Mouse (Mus musculus) embryo, embryonic 11.5 days (tissue): ENCODE measurements around the gene Brsk1.
A peak's percentile ranks its signal among the peaks of the same experiment; 100 is the strongest.

ENCODE experiments used
- DNase-seq: peaks from one replicate; pipeline ENCODE4 v3.0.0-alpha.2; 2012; ENCODE audit warnings: low read depth, low spot score

The Brsk1 gene

DNA sequence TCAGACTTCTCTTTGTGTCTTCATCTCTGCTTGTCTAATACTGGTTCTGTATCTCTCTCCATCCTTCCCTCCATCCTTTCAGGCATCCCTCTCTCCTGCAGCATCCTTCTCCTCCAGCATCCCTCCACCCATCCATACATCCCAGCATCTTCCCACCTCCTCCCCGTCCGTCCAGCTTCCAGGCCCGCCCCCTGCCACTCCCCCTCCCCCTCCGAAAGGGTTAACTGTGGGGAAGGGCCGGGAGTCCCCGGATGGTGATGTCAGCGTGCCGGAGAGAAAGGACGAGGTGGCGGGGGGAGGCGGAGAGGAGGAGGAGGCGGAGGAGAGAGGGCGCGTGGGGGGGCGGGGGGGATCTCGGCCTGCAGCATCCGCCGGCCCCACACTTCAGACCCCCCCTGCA, at the start of gene Brsk1:
Gene Brsk1, plus strand, starts transcription at position 218 of the 400 bp plus-strand sequence.
- DNase-seq = peak; percentile 82

- DNase-seq = no peak
Observed at GRCm38 (mm10) chr7:4641155-4641554, 49.2 kb upstream of the Brsk1 start.

GRCm38 (mm10) chr7:4641956-4642355, 48.4 kb upstream of the Brsk1 start:
- no peak for DNase-seq

GRCm38 (mm10) chr7:4643225-4643624, 47.2 kb upstream of the Brsk1 start:
- no peak for DNase-seq

DNA sequence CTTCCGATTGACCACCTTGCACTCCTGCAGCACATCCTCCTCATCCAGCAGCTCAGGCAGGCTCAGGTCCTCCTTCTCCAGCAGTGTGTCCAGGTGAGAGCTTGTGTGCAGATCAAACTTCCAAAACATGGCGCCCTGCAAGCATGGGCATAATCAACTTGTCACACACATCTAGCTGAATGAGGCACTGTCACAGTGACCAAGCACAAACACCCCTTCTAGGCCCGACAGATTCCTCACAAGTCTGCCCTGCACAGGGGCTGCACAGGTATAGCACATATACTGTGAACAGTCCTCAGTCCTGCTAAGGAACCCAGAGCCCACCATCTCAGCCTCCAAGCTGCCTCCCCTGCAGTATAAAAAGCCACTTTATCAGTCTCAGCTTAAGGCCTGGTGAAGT, 43.6 kb upstream of the Brsk1 start:
- DNase-seq = no peak

DNA sequence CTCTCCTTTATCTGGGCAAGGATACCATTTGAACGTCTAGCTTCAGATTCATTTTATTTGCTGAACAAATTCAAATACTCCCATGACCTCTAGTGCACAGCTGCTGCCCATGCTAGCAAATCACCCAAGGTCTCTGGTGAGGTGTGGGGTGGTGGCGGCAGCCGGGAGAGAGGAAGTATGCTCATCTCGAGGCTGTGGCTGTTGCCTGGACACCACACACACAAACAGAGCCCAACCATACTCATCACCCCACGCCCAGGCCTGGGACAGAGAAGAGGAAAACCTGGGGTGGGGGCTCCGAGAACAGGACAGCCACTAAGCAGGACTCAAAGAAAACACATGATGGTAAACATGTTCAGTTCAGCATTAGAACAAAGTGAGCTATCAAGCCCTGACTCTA, 43.1 kb upstream of the Brsk1 start:
- DNase-seq = no peak

GRCm38 (mm10) chr7:4647992-4648391, 42.4 kb upstream of the Brsk1 start:
- no peak for DNase-seq

DNA sequence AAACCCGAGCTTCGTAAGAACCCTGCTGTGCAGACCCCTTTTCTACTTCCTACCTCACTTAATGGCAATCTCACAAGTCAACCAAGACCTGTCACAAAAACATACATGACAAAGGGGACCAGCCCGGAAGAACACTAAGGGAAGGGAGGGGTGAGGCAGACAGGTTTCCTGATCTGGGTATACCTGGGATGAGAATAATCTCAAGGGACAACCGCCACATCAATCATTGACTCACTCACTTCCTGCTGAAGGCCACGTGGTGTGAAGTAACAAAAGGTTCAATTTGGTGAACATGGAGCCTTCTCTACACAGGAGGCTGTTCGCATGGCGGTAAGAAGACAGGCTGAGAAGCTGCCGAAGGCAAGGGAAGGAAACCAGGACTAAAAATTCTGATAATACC, 38.8 kb upstream of the Brsk1 start:
- no peak for DNase-seq

DNA sequence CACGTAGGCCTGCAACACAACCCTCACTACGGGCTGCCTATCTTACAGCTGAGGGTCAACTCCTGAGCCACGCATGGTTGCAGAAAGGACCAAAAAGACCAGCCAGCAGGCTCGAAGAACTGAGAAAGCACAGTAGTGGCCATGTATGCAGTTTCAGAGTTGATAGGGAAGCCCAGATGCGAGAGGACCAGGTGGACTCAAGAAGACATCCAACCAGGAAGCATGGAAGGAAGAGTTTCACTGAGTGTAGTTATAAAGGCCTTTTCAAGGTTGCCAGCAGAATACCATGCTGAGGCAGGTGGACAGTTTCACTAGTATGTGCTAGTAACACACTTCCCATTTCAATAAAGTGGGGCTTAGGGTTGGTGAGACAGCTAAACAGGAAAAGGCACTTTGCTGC, 37.7 kb upstream of the Brsk1 start:
- DNase-seq = no peak

GRCm38 (mm10) chr7:4653351-4653750, 37.1 kb upstream of the Brsk1 start:
- DNase-seq = no peak

DNA sequence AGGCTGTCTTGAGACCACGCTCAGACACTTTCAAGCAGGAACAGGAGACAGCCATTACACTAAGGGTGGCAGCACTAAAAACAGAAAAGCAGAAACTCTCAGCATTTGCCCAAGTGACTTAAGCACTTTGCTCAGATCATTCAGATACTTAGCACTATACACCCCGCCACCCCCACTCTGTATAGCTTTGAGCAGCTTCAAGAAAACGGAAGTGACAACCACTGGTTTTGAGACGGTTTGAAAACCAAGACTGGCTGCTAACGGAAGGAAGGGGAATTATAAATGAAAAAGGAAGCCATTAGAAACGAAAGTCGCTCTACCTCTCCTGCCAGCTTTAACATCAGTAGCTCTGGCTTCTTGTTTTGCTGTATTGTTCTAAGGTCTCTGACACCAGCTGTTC, 36.6 kb upstream of the Brsk1 start:
- no peak for DNase-seq

- DNase-seq = no peak
Observed at GRCm38 (mm10) chr7:4654221-4654620, 36.2 kb upstream of the Brsk1 start.

DNA sequence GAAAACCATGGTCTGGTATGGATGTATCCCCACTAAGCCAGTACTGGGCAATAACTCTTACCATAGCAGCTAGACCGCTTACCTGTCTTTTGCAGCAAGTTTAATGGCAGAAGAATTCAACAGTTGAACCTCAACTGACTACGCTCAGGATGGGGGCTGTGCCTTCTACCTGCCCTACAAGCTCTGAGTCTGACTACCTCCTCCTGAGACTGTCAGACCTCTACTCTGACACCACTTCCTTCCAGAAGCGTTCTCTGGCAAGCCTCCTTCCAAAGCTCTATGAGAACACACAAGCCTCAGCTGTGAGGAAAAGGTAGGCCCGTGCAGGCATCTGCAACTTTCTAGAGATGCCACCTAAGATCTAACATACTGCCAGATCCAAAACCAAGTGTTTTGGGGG, 35.0 kb upstream of the Brsk1 start:
- no peak for DNase-seq

DNA sequence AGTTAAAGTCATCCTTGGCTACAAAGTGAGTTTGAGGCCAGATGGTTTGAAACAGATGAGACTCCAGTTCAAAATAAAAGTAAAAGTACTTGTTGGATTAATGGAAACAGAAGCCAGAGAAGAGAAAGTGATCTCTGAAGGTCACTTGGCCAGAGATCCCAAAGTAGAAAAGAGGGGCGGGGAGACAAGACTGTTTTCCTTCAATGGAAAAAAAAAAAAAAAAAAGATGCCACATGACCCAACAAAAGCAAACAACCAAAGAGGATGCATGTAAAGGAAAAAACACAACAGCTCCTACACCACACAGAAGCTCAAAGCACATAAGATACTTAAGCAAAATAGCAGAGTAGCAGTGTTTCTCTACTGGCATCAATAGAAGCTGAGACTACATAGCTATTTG, 34.5 kb upstream of the Brsk1 start:
- no peak for DNase-seq

GRCm38 (mm10) chr7:4656818-4657217, 33.6 kb upstream of the Brsk1 start:
- DNase-seq = no peak

GRCm38 (mm10) chr7:4657521-4658127, 32.8 kb upstream of the Brsk1 start:
- DNase-seq = no peak

DNA sequence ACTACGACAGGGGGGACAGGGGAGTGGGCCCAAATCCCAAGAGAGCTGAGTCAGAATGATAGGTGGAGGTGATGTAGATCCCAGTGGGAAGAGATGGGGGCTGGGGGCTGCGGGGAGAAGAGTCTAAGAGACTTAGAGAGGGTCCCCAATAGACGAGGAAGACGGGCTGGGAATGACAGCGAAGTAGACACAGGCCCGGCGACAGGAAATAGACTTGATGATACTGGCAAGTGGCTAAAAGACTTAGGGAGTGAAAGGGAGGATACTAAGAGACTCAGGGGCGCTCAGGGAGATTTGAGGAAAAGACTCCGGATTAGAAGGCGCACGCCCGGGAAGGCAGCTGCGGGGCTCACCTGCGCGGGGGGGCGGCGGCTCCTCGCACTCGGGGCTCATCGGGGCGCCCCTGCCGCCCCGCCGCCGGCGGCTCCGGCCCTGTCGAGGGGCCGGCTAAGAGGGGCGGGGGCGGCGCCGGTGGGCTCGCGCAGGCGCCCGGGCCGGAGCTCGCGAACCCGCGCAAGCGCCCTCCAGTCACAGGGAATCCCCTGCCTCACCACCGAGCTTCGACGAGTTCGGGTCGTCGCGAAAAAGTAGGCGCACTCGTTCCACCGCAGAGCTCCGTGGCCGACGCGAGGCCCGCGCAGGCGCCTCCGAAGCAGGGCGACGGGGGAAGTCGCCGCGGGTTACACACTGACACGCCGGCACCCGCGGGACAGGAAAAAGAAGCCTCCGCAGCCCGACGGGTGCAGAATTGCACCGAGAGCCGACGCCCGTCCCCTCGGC, 32.1 kb upstream of the Brsk1 start:
- no peak for DNase-seq

GRCm38 (mm10) chr7:4658912-4659551, 31.4 kb upstream of the Brsk1 start, which contains the start of gene Ppp6r1:
TSS of gene Ppp6r1 (minus strand) at chr7:4659019.
- DNase-seq = peak; percentile 96

DNA sequence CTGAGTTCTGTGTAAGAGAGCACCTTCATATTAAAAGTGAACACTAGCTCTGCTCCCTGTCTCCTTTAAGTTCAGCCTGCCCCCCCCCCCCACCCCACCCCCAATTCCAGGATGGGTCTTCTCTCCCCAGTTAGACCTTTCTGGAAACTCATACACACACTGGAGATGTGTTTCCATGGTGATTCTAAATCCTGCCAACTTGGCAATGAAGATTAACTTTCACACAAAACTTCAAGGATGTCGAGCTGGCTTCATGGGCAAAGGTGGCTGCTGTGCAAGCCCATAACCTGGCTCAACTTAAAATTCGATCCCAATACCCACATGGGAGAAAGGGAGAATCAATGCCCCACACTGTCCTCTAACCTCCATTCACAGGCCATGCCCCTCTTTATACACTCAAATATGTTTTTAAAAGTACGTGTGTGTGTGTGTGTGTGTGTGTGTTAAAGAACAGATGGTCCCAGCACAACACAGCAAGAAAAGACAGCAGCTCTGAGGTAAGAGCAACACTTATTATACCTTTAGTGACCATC, 30.4 kb upstream of the Brsk1 start:
- DNase-seq = no peak

- DNase-seq = no peak
Observed at GRCm38 (mm10) chr7:4663179-4663578, 27.2 kb upstream of the Brsk1 start.

- no peak for DNase-seq
Observed at GRCm38 (mm10) chr7:4663742-4664141, 26.7 kb upstream of the Brsk1 start.

DNA sequence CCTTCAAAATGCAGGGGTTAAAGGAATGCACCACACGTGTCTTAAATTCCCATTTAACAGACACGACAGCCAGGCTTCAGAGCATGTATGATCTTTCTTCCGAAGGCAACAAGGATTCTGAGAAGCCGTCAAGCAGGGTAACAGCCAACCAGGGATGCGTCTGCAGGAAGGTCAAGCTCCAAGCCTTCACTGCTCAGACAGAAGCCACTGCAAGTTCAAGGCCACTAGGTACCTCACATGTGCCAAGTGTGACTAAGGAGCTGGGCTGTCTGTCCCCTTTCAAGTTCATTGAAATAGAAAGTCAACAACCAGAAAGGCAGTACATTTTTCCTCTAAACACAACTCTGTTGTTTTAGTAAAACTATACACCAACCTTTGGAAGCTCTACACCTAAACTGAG, 23.5 kb upstream of the Brsk1 start:
- DNase-seq = no peak

DNA sequence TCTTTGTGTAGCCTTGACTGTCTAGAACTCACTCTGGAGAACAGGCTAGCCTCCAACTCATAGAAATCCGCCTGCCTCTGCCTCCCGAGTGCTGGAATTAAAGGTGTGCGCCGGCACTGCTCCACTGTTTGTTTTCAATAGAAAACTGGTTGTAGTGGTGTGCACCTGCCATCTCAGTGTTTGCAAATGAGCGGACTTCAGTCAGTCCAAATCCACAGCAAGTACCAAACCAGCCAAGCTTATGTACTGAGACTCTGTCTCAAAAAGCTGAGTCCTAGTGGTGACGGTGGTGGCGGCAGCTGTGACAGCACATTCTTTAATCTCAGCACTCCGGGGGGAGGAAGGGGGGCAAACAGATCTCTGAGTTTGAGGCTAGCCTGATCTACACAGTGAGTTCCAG, 21.9 kb upstream of the Brsk1 start:
- DNase-seq = no peak
